Mouse (Mus musculus): Measurements from ENCODE around the gene Dok3. TPM values are rescaled to one million over a fixed set of nuclear protein-coding genes. Genes with fewer than 3 reads are reported as not detected.

Gene Dok3
- total and polyA plus RNA-seq, 3 experiments, result 1.6 to 4.3 TPM; not detected in 1

GRCm38 (mm10) chr13:55563266-55563879 is 34.3 kb upstream of the Dok3 start:
- Histone ChIP-seq H3K9ac (ENCODE audit: control insufficient read depth, low read depth, low read length, poor library complexity, severe bottlenecking) (no peak overlapping the region), H3K4me1 (ENCODE audit: control insufficient read depth in 1 of 2, insufficient read depth in 2 of 2, low read length in 2 of 2) (no peaks in the 10 kb centered on the region), H3K27ac (ENCODE audit: control insufficient read depth, low read depth, low read length) (no peak overlapping the region), H3K27me3 (ENCODE audit: control insufficient read depth in 1 of 2, insufficient read depth in 2 of 2, low read length in 2 of 2) (no peaks in the 10 kb centered on the region), H3K36me3 (ENCODE audit: control insufficient read depth in 1 of 2, insufficient read depth in 2 of 2, low read length in 2 of 2) (0 out of 4 replicates have a peak, but pooled peaks cover 0 to 5% of the 10 kb centered on the region in 2 experiments), H3K79me2 (ENCODE audit: control insufficient read depth, insufficient read depth, low read length, poor library complexity) (peaks cover 5% of the 10 kb centered on the region), H3K9me3 (replicated peaks; ENCODE audit: insufficient read depth, low read length) (no peaks in the 10 kb centered on the region), H3K4me3 (ENCODE audit: control insufficient read depth in 1 of 2, insufficient read depth in 1 of 2, low read depth in 2 of 2, low read length in 2 of 2) (no peak overlapping the region)
- TF ChIP-seq ZNF384 (IDR thresholded peaks at IDR 0.05; ENCODE audit: low read depth, low read length) (no peak), ETS1 (IDR thresholded peaks at IDR 0.05; ENCODE audit: low read depth, low read length) (no peak), MEF2A (IDR thresholded peaks at IDR 0.05; ENCODE audit: extremely low read depth, insufficient replicate concordance, low read depth, low read length, poor library complexity, severe bottlenecking) (no peak), TCF12 (IDR thresholded peaks at IDR 0.05; ENCODE audit: low read depth, low read length) (no peak), MAZ (IDR thresholded peaks at IDR 0.05; ENCODE audit: low read depth, low read length) (no peak), POLR2AphosphoS2 (IDR thresholded peaks at IDR 0.05; ENCODE audit: low read length) (no peak), MYB (IDR thresholded peaks at IDR 0.05; ENCODE audit: low read depth, low read length) (no peak)
- DNase-seq (ENCODE audit: low read depth, low spot score), result no peak

DNA sequence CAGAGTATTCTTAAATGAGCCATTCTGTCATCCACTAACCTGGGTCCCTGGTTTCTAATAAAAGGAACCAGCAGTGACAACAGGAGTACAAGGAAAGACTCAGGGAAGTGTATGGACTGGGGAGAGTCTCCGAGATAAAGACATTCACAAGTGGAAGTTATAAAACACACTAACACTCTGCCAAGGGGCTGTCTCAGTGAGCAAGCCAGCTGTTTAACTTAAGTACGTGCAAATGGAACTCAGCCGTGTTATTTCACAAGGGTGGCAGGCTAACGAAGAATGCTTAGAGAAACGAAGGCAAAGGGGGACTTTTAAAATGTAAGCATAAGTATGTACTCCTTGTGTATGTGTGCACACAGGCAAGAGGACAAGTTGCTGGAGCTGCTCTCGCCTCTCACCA is 28.4 kb upstream of the Dok3 start:
- Histone ChIP-seq H3K9ac (ENCODE audit: control insufficient read depth, low read depth, low read length, poor library complexity, severe bottlenecking) (no peak overlapping the region), H3K27me3 (ENCODE audit: control insufficient read depth in 1 of 2, insufficient read depth in 2 of 2, low read length in 2 of 2) (no peaks in the 10 kb centered on the region), H3K79me2 (ENCODE audit: control insufficient read depth, insufficient read depth, low read length, poor library complexity) (no peaks in the 10 kb centered on the region), H3K36me3 (ENCODE audit: control insufficient read depth in 1 of 2, insufficient read depth in 2 of 2, low read length in 2 of 2) (peaks cover 0 to 1% of the 10 kb centered on the region in 2 experiments; a peak in 1 of 4 replicates), H3K4me3 (ENCODE audit: control insufficient read depth in 1 of 2, insufficient read depth in 1 of 2, low read depth in 2 of 2, low read length in 2 of 2) (no peak overlapping the region), H3K4me1 (ENCODE audit: control insufficient read depth in 1 of 2, insufficient read depth in 2 of 2, low read length in 2 of 2) (no peaks in the 10 kb centered on the region), H3K9me3 (replicated peaks; ENCODE audit: insufficient read depth, low read length) (no peaks in the 10 kb centered on the region), H3K27ac (ENCODE audit: control insufficient read depth, low read depth, low read length) (no peak overlapping the region)
- DNase-seq (ENCODE audit: low read depth, low spot score), result no peak
- TF ChIP-seq TAL1 (IDR thresholded peaks at IDR 0.05; ENCODE audit: low read length) (no peak), MAX (IDR thresholded peaks at IDR 0.05; ENCODE audit: low read length) (no peak), MAFK (IDR thresholded peaks at IDR 0.05; ENCODE audit: borderline replicate concordance, low read depth, low read length) (no peak), HCFC1 (IDR thresholded peaks at IDR 0.05; ENCODE audit: low read depth, low read length) (no peak), UBTF (IDR thresholded peaks at IDR 0.05; ENCODE audit: borderline replicate concordance, insufficient read depth, low read depth, low read length) (no peak), KAT2A (conservative IDR thresholded peaks at IDR 0.05; ENCODE audit: low read depth, low read length) (no peak), USF1 (IDR thresholded peaks at IDR 0.05; ENCODE audit: low read depth, low read length) (no peak), MYB (IDR thresholded peaks at IDR 0.05; ENCODE audit: low read depth, low read length) (no peak)

Data from MEL (cell line).